Mouse (Mus musculus): ENCODE results near the gene Hist1h2ag.
"Not testable (repeated sequence)": the region's sequence is repeated elsewhere in the genome, so short reads cannot be mapped to it uniquely, and the experiment has no call there.

The Hist1h2ag gene

DNA sequence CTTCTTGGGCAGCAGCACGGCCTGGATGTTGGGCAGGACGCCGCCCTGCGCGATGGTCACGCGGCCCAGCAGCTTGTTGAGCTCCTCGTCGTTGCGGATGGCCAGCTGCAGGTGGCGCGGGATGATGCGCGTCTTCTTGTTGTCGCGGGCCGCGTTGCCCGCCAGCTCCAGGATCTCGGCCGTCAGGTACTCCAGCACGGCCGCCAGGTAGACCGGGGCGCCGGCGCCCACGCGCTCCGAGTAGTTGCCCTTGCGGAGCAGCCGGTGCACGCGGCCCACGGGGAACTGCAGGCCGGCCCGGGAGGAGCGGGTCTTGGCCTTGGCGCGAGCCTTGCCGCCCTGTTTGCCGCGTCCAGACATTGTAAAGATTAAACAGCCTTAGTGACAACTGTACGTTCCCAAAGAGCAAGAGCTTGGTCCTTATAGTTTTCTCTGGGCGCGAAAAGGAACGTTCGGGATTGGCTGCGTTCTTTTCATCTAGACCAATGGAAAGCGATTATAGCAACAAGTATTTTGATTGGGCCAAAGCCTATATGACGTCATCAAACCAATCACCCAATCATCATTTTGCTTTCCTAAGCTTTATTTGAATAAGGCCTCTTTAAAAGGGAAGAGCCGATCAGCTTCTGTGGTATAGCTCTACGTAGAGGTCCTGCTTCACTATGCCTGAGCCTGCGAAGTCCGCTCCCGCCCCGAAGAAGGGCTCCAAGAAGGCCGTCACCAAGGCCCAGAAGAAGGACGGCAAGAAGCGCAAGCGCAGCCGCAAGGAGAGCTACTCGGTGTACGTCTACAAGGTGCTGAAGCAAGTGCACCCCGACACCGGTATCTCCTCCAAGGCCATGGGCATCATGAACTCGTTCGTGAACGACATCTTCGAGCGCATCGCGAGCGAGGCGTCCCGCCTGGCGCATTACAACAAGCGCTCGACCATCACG is at the start of gene Hist1h2ag, which contains the start of gene Hist1h2bj:
Gene Hist1h2ag (minus strand): TSS at position 377 of the 935 bp plus-strand sequence.
Gene Hist1h2bj (plus strand): TSS at position 647 of the 935 bp plus-strand sequence.
- DNase-seq (ENCODE audit: low read depth), result peak; percentile 100

- DNase-seq (ENCODE audit: low read depth), result not testable (repeated sequence)
Measured at GRCm38 (mm10) chr13:22084140-22084539, 41.4 kb upstream of the Hist1h2ag start, which contains the start of gene Vmn1r188. Gene Vmn1r188 (plus strand): TSS chr13:22084440.

DNA sequence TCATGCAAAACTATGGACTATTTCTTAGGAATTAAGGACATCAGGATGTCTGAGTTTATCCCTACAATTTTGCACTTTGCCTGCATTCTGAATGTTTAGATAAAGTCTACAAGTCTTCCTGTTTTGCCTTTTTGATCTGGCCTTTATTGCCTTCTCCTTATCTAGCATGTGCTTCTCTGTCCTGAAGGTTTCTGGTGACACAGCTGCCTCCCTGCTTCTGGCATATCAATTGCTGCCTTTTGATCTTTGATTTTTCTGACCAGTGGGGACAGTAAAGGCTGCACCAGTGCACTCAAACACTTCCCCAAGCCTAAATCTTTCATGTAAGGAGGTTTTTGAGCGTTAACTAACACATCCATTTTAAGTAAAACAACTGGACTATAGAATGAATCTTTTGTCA is 20.7 kb upstream of the Hist1h2ag start:
- DNase-seq (ENCODE audit: low read depth), result no peak

DNA sequence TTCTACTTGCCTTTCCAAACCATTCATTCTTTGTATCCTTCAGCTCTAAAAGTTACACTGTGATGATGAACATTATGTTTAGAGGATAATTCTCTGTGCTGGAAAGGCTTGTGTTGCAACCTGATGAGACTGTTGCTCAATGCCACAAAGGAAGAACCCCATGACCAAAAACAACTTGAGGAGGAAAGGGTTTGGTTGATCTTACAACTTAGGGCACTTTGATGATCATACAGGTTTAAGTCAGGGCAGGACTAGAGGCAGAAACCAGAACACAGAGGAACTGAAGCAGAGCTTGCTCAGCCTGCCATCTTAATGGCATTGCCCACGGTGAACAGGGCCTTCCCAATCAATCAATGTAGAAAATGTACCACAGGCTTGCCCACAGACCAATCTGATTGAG is 18.7 kb upstream of the Hist1h2ag start:
- DNase-seq (ENCODE audit: low read depth), result peak; percentile 41

DNA sequence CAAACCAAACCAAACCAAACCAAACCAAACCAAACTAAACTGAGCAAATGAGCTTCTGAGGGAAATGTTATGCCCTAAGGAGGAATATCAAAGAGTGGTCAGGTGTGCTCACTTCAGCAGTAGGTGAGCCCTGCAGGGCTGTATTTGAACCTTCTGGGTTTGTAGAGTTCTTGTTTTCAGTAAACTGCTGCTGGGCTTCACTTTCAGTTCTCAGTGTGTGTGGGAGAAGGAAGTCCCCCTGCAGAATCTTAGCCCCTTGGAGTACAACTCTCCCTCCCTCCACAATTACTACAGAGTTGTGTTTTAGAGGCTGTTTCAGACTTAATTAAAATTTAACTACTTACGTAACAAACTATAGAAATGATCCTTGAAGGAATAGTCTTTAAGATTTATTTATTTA is 11.0 kb upstream of the Hist1h2ag start:
- DNase-seq (ENCODE audit: low read depth), result no peak

DNA sequence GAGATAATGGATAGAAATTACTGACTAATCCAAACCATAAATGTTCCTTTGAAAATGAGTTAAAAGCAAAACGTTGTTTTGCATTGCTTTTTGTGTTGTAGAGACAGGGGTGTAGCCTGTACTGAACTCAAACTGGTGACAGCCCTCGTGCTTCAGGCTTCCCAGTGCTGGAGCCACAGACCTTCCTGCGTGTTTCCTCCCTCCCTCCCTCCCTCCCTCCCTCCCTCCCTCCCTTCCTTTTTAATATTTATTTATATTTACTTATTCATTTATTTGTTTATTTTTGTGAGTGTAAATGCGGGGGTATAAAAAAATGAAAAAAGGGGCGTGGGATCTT is 8.7 kb upstream of the Hist1h2ag start:
- no peak for DNase-seq (ENCODE audit: low read depth)

DNA sequence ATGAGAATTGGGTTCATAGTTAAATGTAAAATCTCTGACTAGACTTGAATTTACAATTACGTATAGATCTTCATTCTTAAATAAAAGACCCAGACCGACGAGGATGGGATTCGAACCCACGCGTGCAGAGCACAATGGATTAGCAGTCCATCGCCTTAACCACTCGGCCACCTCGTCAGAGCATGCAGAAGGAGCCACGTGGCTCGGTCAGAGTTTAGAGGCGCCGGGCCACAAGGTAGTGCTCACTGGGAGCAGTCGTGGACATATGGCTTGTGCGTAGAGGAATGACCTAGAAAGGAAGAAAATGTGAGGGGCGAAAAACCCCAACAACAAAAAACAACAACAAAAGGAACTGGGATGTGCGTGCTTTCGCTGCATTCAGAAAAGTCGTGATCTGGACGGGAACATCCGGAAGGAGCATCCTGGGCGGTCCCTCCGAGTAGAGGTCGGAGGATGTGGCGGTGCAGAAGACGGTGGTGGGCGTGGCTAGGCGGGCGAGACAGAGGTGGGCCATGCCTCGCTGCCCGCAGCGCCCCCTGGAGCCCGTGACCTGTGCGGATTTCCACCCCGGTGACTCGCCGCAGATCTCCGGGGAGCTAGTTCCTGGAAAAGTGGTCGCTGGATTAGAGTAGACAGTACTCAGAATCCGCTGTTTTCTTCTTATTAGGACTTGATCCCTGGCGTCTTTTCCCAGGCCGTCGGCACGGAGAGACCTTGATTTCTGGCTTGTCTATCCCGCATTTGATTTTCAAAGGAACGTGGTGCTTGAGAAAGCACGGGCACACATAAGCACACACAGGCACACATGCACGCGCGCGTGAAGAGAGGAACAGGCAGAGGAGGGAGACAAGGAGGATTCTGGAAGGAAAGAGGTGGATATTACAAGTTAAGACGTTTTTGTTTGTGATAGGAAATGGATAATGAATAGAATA is 8.1 kb upstream of the Hist1h2ag start:
- DNase-seq (ENCODE audit: low read depth), result peak; percentile 98

DNA sequence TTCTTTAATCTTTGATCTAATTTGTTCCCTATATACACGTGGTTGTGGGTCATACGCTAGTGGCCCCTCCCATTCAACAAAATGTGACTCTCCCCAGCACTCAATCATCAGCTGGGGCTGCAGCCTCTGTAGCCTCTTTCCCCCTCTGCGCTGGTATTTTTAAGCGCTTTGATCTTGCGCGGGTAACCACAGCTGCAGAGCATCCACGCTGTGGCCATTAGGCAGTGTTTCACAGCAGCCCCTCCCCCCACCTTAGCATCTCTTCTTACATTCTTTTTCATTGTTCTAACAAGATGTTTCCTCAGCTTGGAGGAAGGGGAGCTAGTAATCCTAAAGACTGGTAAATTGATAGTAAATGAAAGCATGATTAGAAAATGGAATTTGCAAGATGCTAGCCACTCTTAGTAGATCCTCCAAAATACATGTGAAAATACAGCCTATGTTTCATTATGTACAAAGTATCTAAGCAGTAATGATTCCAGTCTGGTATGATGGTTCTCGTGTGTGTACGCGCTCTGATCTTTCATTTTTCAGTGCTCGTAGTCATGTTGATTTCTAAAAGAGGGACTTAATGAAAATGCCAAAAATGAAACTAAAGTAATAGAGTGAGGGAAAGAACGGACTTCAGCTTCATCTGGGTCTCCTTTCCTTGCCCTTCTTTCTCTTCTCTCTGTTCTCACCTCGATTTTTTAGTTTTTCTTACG is 7.1 kb upstream of the Hist1h2ag start:
- DNase-seq (ENCODE audit: low read depth), result peak; percentile 90

DNA sequence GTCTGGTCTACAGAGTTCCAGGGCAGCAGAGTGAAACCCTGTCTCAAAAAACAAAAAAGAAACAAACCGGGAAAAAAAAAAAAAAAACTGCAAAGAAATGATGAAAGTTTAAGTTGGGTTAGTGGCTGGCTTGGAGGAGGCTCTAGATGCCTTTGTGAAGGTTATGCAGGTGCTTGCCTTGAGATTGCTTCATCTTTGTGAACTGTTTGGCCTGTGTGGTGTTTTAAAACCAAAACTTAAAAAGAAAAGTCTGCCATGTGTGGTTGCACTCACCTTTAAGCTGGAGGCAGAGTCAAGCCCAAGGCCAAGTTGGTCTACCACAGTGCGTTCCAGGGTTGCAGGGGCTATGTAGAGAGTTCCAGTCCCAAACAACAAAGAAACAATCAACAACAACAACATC is 6.3 kb upstream of the Hist1h2ag start:
- DNase-seq (ENCODE audit: low read depth), result no peak

DNA sequence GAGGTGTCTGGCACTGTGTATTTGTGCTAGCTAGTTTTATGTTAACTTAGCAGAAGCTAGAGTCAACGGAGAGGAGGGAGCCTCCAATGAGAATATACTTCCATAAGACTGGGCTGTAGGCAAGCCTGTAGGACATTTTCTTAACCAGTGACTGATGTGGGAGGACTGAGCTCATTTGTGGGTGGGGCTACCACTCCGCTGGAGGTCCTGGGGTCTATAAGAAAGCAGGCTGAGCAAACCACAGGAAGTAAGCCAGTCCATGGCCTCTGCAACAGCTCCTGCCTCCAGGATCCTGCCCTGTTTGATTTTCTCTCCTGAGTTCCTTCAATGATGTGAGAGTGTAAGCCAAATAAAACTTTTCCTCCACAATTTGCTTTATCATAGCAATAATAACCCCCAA is 2.6 kb upstream of the Hist1h2ag start:
- peak; percentile 67 for DNase-seq (ENCODE audit: low read depth)

- no peak for DNase-seq (ENCODE audit: low read depth)
Measured at GRCm38 (mm10) chr13:22044432-22045155, 1.9 kb upstream of the Hist1h2ag start.

DNA sequence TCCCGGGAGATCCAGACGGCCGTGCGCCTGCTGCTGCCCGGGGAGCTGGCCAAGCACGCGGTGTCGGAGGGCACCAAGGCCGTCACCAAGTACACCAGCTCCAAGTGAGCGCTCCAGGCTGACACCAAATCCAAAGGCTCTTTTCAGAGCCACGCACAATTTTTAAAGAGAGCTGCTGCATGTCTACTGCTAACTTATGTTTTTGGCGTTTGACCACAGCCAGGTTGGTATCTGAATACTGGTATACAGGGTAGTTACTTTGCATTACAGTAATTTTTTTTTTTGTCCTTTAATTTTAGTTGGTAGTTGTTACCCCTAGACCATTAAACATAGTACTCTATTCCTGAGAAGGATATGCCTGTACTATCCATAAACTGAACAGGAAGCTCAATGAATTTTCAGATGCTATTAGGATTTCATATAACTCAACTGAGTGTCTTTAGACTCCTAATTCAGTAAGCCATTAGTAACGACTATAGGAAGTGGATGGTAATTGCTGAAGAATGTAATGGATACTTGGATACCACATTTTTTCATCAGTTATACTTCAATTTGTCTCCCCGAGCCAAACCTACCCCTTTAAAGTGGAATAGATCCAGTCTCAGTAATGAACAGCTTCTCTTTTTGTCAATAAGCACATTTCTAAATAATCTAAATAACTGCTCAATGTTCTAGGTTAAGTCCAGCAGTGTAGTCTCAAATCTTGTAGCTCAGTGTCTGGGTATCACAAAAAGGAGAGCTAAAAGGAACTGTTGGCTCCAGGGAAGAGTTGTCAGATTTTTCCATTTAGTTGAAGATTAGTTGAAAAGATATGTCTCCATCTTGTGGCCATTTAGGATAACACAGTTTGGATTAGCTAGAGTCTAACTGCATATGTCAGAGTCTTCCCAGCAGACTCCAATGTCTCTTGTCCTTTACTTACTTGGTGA is 1.0 kb upstream of the Hist1h2ag start:
- peak; percentile 92 for DNase-seq (ENCODE audit: low read depth)

- peak; percentile 87 for DNase-seq (ENCODE audit: low read depth)
Measured at GRCm38 (mm10) chr13:22041651-22042567, 835 bp downstream of the Hist1h2ag start.

GRCm38 (mm10) chr13:22041142-22041536 is 1.6 kb downstream of the Hist1h2ag start, which contains the start of gene Hist1h4i:
Gene Hist1h4i (minus strand): TSS chr13:22041362.
- peak; percentile 99 for DNase-seq (ENCODE audit: low read depth)

- DNase-seq (ENCODE audit: low read depth), result peak; percentile 92
Measured at GRCm38 (mm10) chr13:22040464-22041141, 2.1 kb downstream of the Hist1h2ag start.

DNA sequence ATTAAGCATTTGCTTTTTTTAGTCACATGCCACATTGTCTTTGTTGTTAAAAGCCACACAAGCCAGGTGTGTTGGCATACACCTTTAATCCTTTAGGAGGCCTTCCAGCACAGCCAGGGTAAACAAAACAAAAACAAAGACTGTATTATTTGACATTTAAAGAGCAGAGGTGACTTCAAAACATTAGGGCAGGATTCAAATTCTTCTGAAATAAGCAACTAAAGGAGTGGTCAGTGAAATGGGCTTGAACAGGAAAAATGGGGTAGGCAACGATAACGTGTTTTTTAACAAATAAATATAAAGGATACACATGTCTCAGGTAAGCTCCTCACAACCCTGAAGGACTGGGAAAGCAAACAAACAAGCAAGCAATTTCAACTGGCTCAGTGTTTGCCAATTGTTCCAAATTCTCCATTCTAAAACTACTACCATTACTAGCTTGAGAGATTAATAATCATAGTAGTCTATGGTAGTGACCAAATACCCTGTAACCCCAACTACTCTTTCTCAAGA is 2.7 kb downstream of the Hist1h2ag start:
- no peak for DNase-seq (ENCODE audit: low read depth)

GRCm38 (mm10) chr13:22039364-22039763 is 3.4 kb downstream of the Hist1h2ag start:
- no peak for DNase-seq (ENCODE audit: low read depth)

GRCm38 (mm10) chr13:22037415-22037814 is 5.3 kb downstream of the Hist1h2ag start:
- peak; percentile 47 for DNase-seq (ENCODE audit: low read depth)
